Mouse (Mus musculus): ENCODE results near the gene Ccdc162. TPM values are rescaled to one million over a fixed set of nuclear protein-coding genes. Genes with fewer than 3 reads are reported as not detected.
"Not testable (repeated sequence)": the region's sequence is repeated elsewhere in the genome, so short reads cannot be mapped to it uniquely, and the experiment has no call there.

Ccdc162 gene
- total RNA-seq, 2 experiments from 2014 or later = 0.08 to 0.14 TPM

- DNase-seq (ENCODE audit: low spot score) = no peak
- intact Hi-C loops (cut with DNase I) = no loop called here
These were observed 7.1 kb downstream of the Ccdc162 start for GRCm38 (mm10) chr10:41709341-41709740.

- DNase-seq (ENCODE audit: low spot score) = no peak
- intact Hi-C loops (cut with DNase I) = loop anchor here (10.0 kb wide), 1 partner anchor 265 kb away; no protein-coding TSS in a partner anchor
These were observed 16.8 kb downstream of the Ccdc162 start for GRCm38 (mm10) chr10:41699669-41700068.

GRCm38 (mm10) chr10:41697040-41697439 is 19.4 kb downstream of the Ccdc162 start:
- intact Hi-C loops (cut with DNase I) = loop anchor here (10.0 kb wide), 1 partner anchor 268 kb away; no protein-coding TSS in a partner anchor
- no peak for DNase-seq (ENCODE audit: low spot score)

GRCm38 (mm10) chr10:41690978-41691377 is 25.5 kb downstream of the Ccdc162 start:
- intact Hi-C loops (cut with DNase I) = loop anchor here (5.0 to 10.0 kb wide), 2 partner anchors 274 to 606 kb away; no protein-coding TSS in a partner anchor

GRCm38 (mm10) chr10:41689941-41690887 is 26.2 kb downstream of the Ccdc162 start:
- intact Hi-C loops (cut with DNase I) = loop anchor here (5.0 to 10.0 kb wide), 5 partner anchors 255 to 685 kb away; partner anchors contain the start of genes Ak9 and Fig4
- no peak for DNase-seq (ENCODE audit: low spot score)

More at GRCm38 (mm10) chr10:41690978-41691377, 25.5 kb downstream of the Ccdc162 start:
- DNase-seq (ENCODE audit: low spot score) = no peak

GRCm38 (mm10) chr10:41684548-41684996 is 31.9 kb downstream of the Ccdc162 start:
- intact Hi-C loops (cut with DNase I) = loop anchor here (10.0 kb wide), 3 partner anchors 250 to 680 kb away; partner anchors contain the start of genes Ak9 and Fig4
- DNase-seq (ENCODE audit: low spot score) = no peak

GRCm38 (mm10) chr10:41682546-41683393 is 33.7 kb downstream of the Ccdc162 start:
- intact Hi-C loops (cut with DNase I) = loop anchor here (2.0 to 10.0 kb wide), 5 partner anchors 164 to 678 kb away; partner anchors contain the start of genes Ak9, Cd164 and Fig4
- DNase-seq (ENCODE audit: low spot score) = peak; percentile 50

GRCm38 (mm10) chr10:41678746-41679360 is 37.6 kb downstream of the Ccdc162 start:
- intact Hi-C loops (cut with DNase I) = no loop called here
- DNase-seq (ENCODE audit: low spot score) = peak; percentile 6

DNA sequence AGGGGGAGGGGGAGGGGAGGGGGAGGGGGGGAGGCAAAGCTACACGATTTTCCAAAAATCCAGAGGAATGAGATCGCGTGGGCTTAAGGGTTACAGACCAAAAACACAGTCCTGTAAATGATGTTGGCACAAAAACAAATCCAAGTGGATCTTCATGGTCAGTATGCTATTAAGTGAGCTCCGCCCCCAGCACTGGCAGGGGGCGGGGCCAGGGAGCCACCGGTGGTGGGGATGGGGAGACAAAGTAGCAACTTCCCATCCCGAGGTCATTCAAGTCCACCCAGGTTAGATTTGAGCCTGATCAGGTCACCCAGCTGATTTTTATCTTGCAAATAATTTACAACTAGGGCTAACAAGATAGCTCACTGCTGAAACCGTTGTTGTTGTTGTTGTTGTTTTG is 39.0 kb downstream of the Ccdc162 start:
- intact Hi-C loops (cut with DNase I) = no loop called here
- DNase-seq (ENCODE audit: low spot score) = no peak

DNA sequence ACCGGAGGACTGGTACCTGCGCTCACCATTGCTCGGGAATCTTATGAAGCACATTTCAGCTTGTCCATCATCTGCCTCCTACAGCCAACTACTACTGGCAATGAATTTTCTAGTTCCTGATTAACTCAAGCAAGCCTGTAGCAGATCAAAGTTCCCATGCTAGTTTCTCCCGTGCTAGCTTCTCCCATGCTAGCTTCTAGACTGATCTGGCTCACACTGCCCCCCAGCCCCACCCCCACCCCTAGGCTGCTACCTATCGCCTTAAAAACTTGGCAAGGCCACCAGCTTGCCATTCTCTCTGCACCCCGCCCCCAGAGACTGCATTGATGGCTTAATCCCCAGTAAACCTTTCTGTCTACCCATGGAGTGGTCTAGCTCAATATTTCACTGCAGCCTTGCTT is 39.8 kb downstream of the Ccdc162 start:
- intact Hi-C loops (cut with DNase I) = no loop called here

GRCm38 (mm10) chr10:41675842-41676571 is 40.4 kb downstream of the Ccdc162 start:
- no peak for DNase-seq (ENCODE audit: low spot score)
- intact Hi-C loops (cut with DNase I) = no loop called here

More for the DNA sequence above, 39.8 kb downstream of the Ccdc162 start:
- DNase-seq (ENCODE audit: low spot score) = no peak

- intact Hi-C loops (cut with DNase I) = no loop called here
- DNase-seq (ENCODE audit: low spot score) = no peak
These were observed 41.2 kb downstream of the Ccdc162 start for GRCm38 (mm10) chr10:41675243-41675642.

DNA sequence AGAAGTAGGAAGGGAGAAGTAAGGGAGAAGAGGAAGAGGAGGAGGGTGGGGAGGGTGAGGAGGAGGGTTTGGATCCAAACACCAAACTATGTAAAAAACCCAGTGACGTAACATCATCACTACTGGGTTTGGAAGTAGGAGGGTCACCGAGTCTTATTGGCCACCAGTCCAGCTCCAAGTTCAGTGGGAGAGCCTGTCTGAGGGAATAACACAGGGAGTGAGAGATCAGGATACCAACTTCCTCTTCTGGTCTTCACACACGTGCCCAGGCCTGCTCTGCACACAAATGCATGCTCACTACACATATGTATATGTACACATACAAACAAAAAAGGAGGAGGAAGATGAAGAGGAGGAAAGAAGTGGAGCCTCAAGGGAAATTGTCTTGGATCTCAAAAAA is 42.1 kb downstream of the Ccdc162 start:
- DNase-seq (ENCODE audit: low spot score) = no peak
- intact Hi-C loops (cut with DNase I) = no loop called here

- intact Hi-C loops (cut with DNase I) = no loop called here
These were observed 46.2 kb downstream of the Ccdc162 start for GRCm38 (mm10) chr10:41670196-41670595.

GRCm38 (mm10) chr10:41665498-41665897 is 50.9 kb downstream of the Ccdc162 start:
- no peak for DNase-seq (ENCODE audit: low spot score)
- intact Hi-C loops (cut with DNase I) = no loop called here

More at GRCm38 (mm10) chr10:41670196-41670595, 46.2 kb downstream of the Ccdc162 start:
- no peak for DNase-seq (ENCODE audit: low spot score)

GRCm38 (mm10) chr10:41659671-41660070 is 56.8 kb downstream of the Ccdc162 start:
- intact Hi-C loops (cut with DNase I); DNase-seq (ENCODE audit: low spot score): not testable (repeated sequence)

DNA sequence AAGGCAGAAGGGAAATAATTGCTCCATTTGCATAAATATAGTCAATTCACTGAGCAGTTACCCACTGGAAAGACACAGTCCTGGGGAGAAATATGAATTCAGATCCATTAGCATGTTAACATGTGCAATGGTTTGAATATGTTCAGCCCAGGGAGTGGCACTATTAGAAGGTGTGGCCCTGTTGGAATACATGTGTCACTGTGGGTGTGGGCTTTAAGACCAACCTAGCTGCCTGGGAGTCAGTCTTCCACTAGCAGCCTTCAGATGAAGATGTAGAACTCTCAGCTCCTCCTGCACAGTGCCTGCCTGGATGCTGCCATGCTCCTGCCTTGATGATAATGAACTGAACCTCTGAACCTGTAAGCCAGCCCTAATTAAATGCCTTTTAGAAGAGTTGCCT is 60.8 kb downstream of the Ccdc162 start:
- intact Hi-C loops (cut with DNase I); DNase-seq (ENCODE audit: low spot score): not testable (repeated sequence)

DNA sequence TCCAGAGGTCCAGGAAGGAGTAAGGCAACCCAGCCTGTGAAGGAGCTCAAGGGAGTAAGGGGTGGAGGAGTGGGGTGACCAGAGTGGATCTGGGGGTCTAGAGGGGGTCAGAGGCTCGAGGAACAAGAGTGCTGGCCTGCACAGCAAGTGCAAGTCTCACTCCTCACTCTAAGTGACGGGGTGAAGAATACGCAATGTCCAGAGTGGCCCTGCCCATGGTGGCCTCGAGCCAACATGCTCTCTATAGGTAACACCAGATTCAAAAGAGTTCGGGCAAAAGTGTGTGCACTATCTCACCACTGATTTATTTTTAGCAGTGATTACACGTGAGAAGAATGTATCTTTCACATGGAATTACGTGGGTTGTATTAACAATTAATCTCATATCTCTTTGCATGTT is 63.4 kb downstream of the Ccdc162 start:
- intact Hi-C loops (cut with DNase I) = no loop called here
- DNase-seq (ENCODE audit: low spot score) = no peak

Data from heart, postnatal 25 days (tissue).